Mouse (Mus musculus): ENCODE measurements at regions not wholly inside any gene's neighbourhood (a gene's known extent, or its start where the extent isn't known, plus 50 kb on each side); places are given as distances from the start of the nearest gene placed in this dataset.

DNA sequence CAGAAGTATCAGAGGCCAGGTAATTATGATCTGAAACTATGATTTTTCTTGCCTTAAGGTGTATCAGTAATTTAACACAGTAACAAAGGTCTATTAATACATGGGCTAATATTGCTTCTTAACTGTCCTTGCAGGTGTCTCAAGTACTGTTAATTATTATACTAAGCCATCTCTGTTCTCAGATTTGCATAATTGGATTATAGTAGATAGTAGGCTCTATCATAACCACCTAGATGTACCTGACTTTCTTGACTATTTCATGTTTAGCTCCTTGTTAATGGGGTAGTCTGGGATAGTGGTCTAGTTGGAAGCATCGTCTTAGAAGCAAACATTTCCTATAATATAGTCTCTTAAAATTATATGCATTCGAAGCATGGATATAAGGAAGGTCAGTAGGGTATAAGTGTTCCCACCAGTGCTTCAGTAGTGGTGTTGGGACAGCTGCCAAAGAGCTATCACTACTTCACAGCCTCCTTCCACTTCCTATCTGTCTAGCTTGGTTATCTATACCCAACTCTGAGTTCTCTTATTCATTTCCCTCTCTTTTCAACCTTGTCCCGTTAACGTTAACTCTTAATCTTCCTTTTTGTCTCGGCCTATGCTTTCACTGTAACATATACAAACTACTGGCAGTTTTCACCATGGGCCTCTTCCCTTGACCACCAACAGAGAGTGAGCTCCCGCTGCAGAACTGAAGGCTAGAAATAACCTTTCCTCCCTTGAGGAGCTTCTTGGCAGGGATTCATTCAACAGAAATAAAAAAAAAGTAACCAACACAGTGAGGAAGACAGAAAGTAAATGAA is 630.9 kb upstream of the Lcorl start:
- DNase-seq: no peak

DNA sequence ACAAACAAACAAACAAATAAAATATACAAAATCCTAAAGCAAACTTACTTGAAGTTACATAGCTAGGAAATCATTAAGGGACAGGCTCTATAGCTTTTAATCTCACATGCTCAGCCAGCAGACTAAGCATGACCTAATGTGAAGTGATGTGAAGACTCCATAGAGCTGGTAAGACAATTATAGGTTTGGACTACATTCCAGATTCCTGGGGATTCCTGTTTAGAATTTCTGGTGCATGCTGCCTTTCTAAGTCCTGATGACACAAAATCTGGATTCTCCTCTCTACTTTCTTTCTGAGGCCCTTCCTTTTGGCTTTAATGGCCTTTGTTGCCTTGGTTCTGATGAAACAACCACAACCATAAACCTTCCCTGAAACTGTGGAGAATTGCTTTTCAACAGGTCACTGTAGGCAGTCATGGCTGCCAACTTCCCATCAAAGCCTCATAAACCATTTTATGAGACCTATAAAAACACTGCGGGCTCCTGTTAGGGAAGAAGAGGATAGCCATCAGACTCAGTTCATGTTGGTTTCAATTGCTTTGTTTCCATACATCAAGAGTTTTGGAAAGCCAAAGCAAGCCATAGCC is 629.4 kb upstream of the Lcorl start:
- DNase-seq: no peak

DNA sequence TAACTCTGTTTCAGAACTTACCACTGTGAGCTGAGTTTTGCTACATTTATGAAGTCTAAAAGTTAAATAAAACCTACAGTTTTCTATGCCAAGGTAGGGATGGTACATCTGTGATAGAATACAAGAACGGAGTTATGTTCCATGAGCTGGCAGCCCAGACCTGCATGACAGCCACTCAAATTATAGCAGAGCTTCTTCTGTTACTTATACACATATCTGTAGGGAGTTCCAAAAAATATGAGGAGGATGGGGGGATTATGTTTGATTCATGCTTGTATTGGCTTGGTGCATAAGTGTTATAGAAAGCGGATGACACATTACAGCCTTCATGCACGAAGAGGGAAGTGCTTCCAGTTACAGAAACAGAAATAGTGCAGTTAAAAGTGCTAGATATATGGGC is 598.9 kb upstream of the Lcorl start:
- no peak for DNase-seq

DNA sequence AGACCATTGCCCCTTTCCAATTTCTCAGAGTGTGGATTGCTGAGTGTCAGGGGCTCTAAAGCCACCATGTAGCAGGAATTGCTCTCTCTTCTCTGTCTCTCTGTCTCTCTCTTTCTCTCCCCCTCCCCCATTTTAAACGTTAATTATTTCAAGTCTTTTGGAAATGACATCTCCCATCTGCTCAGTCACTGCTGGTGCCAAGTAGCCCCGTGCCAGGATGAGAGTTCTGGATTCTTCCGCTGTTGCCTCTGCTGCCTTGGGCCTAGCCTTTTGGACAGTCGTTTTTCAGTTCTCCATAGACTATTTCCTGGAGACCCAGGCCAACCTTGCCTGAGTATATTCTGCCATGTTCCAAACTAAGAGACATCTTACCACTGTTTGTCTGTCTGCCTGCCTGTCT is 590.9 kb upstream of the Lcorl start:
- DNase-seq: no peak

DNA sequence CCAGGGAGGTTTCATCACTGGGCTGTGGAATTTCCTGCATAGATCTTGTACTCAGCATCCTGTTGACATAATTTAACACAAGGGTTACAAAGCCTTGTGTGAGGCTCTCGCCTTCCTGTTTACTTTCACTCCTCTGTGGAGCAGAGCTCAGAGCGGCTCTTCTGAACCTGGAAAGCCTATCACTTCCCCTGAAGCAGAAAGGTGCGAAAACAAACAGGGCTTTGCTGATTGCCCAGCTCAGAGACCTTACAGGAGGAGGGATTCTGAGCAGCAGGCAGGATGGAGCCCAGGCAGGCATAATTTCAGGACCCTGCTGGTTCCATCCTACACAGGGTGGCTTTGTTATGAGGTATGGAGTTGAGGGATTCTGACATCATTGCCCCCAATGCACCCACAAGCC is 588.4 kb upstream of the Lcorl start:
- no peak for DNase-seq

DNA sequence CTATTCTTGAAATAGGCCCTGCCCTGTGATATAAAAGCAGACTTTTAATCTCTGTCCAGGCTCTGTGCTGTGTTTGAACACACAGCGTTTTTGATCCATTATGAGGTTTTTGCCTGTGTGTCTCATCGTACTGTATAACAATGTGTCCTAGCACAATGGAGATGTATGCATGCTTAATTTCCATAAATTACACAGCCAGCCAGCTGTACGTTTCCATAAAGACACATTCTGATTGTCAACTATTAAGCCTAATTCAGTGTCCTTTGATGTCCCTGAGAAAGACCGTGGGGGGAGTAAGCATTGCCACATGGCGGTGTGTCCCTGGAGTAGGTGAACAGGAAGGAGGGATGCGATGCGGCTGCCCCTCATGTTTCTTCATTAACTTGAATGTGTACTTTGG is 587.7 kb upstream of the Lcorl start:
- no peak for DNase-seq

DNA sequence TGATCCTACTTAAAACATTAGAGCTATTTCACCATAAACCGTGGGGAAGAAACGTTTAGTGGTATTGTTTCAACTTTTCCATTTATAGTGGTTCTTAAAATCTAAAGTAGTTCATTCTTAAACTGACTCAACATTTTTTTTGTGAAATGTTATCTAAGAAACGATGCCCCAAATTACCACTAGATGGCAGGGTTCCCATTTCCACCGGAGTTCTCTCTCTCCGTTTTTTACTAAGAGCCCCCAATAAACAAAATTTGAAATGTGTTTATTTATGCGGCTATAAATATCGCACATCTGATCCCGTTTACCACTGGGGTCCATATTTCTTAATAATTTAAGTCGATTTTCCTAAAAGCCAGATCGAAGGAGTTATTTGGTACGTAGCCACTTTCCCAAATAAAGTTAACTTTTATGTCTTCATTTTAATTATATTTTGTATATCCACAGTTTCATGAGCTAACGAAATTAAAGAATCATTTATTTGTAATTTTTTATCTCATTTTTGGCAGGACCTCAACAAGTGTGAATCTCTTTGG is 586.5 kb upstream of the Lcorl start:
- no peak for DNase-seq

DNA sequence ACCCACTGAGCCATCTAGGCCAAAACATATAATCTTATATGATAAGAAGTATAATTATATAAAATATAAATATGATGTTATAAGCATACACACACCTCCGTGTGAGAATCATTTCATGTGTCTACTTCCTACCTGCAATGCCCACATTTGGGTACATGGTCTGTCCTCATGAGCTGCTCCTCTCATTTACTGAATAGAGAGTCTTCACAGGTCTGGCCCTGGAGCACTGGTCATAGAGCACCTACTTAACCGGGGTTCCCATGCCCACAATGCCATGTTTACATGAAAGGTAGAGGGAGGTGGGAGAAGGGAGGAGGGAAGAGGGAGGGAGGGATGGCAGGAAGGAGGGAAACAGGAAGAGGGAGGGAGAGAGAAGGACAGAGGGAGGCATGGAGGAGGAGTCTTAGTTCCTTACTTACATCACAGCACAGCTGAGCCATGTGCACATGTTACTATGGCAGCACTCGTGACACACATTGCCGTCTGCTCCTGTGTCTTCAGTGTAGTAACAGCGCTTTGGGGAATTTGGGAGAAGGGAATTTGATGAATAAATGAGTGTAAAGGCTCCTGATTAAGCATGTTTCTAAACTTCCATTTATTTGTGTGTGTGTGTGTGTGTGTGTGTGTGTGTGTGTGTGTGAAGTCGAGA is 585.3 kb upstream of the Lcorl start:
- peak; percentile 41 for DNase-seq

DNA sequence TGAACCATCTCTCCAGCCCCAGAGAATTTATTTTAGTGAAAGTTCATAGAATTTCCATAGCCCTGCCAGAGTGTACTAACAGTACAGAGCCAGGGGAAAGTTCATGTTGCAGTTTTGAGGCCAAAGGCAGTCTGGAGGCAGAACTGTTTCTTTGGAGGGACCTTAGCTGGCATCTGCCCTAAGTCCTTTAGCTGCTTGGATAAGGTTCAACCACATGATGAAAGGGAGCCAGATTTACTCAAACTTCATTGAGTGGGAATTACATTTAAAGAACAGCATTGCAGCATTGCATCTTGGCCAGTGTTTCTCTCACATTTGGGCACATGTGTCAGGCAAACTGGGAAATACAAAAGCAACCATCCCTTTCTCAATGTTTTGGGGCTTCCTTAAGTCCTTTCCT is 584.3 kb upstream of the Lcorl start:
- no peak for DNase-seq

DNA sequence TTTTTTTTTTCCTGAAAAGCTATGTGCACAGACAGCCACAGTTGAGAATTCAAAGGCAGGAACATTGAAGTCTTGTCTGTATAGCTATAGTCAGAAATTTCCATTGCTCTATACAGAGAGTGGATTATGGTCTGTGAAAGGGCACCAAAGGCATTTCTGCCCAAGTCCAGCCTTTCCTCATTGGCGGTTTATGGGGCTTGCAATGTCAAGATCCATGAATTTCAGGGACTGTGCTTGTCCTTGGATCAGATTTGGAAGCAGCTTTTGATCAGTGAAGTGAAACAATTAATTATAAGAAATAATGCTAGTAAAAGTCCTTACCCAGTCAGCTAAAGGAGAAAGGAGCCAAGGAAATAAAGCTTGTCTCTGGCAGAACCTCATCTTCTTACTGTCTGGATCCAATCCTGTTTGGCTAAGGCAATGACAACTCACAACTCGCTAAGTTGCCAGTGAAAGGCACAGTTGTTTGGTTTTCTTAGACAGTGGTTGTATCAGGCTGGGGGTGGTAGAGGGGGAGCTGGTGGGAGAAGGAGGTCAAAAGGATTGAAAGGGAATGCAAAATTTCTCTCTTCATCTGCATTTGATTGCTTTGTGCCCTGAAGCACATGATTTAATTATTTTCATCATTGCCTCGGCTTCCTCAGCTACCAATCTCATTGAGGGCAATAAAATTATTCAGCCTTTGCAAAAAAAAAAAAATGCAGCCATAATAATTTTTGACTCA is 574.4 kb upstream of the Lcorl start:
- no peak for DNase-seq

DNA sequence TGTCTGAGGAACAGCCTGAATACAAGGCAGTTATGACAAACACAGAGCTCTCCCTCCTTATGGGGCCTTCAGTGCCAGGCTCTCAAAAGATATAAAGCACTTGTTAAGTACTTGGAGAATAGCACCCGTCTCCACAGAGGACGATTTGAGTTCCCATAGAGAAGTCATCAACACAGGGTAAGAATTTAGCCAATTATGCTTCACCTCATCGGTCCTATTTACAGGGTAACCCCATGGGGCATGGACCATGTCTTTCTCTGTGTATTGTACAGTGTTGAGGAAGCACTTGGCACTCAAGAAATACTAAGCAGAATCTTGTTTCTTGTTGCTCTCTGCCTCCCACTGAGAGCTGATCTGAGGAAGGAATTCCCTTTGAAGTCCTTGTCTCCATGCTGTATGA is 565.3 kb upstream of the Lcorl start:
- no peak for DNase-seq

DNA sequence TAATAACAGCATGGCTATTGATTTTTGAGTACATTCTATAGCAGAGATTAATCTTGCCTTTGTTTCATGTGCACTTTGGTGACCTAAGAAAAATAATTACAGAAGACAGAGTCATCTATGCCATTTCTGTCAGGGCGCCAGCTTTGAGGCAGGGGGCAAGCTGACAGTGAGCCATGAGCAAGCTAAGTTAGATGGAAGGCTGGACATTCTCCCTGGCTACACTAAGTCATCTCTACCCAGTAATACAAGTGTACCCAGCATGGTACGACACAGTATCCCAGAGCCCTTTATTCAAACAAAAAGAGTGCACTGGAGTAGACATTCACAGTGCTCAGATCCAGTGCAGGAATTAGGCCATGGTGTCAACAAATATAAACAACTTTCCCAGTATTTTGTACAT is 549.6 kb upstream of the Lcorl start:
- no peak for DNase-seq

DNA sequence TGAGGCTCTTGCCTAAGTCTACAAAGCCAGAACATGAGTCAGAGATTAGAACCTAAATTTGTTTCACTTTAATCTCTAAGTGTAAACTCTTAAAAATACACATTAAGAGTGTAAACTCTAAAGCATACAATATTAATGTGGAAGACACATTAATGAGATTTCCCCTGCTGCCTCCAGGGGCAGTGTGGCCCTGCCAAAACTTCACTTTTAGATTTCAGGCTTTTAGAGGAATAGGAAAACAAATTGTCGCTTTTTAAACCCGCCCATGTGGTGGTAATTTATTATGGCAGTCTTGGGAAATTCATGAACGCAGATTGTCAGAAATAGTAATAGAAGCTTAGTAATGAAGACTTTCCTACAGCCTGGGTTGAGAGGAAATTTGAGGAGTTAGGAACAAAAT is 549.0 kb upstream of the Lcorl start:
- DNase-seq: no peak

DNA sequence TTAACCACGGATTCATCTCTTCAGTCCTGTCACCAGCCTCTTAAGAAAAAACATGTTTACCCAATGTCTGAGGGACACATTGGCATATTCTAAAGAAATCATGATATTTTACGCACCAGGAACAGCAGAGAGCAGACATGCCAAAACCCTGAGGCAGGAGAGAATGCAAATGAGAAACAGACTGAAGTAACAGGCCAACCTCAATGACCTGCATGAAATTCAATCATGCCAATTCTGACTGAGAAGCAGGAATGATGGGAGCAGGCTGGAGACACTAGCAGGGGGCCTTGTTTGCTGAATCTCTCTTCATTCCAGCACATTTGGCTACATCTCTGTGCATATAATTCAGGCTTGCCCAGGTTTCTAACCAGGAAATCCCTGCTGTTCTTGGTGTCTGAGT is 529.2 kb upstream of the Lcorl start:
- no peak for DNase-seq

DNA sequence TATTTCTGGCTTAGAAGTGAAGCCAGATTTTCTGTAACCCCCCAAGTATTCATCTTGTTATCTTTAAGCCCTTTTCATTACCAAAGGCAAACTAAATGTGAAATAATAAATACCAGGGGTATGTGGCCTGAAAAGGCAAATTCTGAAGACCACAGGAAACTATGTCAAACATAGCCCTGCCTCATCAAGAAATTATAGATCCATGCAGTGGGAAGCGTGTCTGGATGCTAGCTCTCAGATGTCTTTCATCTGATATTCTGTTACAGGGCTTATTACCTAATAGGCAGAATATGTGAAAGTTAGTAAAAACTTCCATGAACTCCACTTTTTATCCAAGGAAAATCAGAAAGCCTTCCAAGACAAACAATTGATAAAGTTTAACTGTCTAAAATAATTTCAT is 509.9 kb upstream of the Lcorl start:
- no peak for DNase-seq

DNA sequence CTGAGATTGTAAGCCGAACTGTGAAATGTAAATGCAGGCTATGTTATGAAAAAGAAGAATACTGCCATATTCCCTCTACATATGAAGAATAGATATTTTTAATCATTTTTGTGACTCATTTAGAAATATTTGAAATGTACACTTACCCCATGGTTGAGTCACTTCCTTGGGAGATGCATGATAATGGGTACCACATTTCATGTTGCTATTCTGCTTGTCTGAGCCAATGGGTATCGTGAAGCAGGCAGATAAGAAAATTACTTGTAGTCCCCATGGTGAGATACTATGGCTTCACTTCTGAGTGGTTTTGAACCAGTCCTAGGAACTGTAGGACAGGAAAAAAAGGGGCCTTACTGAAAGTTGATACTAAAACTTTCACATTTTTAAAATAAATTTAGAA is 506.2 kb upstream of the Lcorl start:
- DNase-seq: no peak

DNA sequence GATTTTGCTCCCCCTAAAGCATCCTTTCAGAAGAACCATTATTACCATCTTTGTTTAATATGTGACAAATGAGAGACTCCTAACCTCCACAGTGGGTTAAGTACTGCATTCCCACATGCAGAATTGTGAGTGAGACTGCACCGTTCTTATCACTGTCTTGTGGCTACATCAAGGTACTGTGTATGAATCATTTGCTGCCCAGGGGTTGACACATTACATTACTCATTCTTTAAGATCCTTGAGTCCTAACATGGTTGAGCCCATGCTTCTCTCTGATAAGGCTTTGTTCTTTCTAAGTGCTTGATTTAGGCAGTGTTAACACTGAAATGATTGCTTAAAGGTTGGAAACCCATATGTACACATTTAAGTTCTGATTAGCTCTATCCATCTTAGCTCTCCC is 504.2 kb upstream of the Lcorl start:
- DNase-seq: no peak

DNA sequence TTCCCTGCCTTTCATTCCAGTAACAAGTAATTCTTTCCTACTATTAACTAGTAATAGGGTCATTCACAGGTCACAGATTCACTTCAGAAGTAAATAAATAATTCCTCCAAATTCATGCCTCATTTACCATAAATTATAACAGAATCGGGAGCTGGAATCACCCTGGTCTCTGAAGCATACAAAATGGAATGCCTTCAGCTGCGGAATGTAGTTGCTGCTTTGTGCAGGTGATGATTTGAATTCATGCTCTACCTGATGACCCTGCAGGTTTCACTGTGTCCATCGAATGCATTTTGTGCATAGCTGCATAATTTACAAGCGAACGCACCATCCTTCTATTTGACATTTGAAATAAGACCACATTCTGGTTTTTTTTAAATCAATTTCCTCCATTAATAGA is 491.0 kb upstream of the Lcorl start:
- DNase-seq: no peak

DNA sequence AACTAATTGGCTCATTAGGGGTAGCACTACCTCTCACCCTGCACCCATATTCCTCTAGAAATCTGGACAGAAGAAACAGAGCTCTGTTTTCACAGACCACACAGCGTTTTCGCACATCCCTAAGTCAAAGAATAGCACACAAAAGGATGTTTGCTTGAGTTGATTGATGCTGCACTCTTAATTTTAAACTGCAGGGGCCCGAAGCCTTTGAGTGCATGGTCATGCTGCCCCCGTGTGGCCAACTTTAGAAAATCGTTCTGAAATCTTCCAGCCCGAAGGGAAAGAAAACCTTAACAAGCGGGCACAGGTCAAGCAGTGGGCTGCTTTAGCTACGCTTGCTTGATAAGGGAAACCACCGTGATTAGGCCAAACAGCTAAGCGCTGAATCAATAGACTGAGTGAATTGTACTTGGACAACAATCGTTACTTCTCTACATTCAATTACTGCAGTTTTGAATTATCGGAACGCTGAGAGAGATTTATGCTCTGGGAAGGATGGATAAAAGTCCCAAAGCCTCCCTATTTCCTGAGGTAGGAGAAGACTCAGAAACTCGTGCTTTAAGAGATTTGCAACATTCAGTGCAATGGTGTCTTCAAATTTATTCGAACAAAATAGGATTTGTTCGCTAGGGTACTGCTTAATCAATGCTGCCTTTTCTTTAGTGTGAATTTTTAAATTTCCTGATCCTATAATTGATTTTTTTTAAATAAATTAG is 490.1 kb upstream of the Lcorl start:
- peak; percentile 44 for DNase-seq

DNA sequence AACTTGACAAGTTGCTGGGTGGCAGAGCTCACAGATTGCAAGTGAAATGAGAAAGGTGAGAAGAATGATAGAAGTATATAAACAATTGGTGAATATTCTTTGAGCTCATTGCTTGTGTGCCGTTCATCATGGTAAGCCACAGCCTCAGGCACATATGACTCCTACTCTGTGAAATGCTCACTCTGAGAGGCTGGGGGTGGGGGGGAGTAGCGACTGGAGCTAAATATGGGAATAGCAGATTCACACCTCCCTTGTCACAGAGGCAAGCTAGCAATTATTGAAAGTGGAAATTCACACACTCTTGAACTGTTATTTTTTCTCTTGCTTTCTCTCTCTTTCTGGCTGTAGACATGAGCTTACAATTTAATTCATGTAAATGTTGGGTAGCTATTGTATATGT is 481.0 kb upstream of the Lcorl start:
- DNase-seq: no peak

DNA sequence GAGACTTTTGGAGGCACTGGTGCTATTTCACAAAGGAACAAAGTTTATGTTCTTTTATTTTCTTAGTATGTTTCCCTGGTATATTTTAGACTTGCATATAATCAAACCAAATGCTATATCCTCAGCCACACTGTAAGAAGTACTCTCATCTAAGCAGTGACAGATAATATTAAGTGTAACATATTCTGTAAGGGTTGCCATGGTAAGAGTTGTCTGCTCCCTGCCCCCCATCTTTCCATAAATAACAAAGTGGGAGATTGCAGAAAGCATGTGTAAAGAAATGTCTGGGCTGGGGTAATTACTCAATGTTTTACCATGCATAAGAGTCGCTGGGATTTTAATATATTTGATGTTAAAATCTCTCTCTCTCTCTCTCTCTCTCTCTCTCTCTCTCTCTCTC is 473.5 kb upstream of the Lcorl start:
- DNase-seq: no peak

All from layer of hippocampus, adult 9-11 months (tissue).